Mouse (Mus musculus) embryonic facial prominence, embryonic 12.5 days (tissue): Measurements from ENCODE around the gene Gstp3. TPM values are rescaled to one million over a fixed set of nuclear protein-coding genes. Genes with fewer than 3 reads are reported as not detected.
"Not testable (repeated sequence)": the region's sequence is repeated elsewhere in the genome, so short reads cannot be mapped to it uniquely, and the experiment has no call there.

ENCODE experiments used
- ATAC-seq: fragments of 200-750 bp; cut with Nextera tagmentation; 2 replicates; pipeline ENCODE4 v1.8.0; 2017; ENCODE audit not compliant: insufficient number of reproducible peaks, insufficient read depth, low FRiP score, low TSS enrichment
- H3K27ac ChIP-seq: fragments of 300-500 bp; sonication (generic); 2 replicates; pipeline ENCODE4 v1.5.1; 2016; ENCODE audit warnings: mild to moderate bottlenecking
- H3K27me3 ChIP-seq: fragments of 300-500 bp; sonication (generic); 2 replicates; pipeline ENCODE4 v1.6.1; 2016; ENCODE audit warnings: mild to moderate bottlenecking, moderate library complexity
- H3K36me3 ChIP-seq: fragments of 300-500 bp; sonication (generic); 2 replicates; pipeline ENCODE4 v1.6.1; 2016; ENCODE audit warnings: mild to moderate bottlenecking
- H3K4me1 ChIP-seq: fragments of 300-500 bp; sonication (generic); 2 replicates; pipeline ENCODE4 v1.6.1; 2016
- H3K4me2 ChIP-seq: fragments of 300-500 bp; sonication (generic); replicated peaks from 2 replicates; pipeline ENCODE4 v1.6.1; 2016; ENCODE audit warnings: mild to moderate bottlenecking, moderate library complexity
- H3K4me3 ChIP-seq: fragments of 300-500 bp; sonication (generic); 2 replicates; pipeline ENCODE4 v1.5.1; 2016; ENCODE audit warnings: mild to moderate bottlenecking
- H3K9ac ChIP-seq: fragments of 300-500 bp; sonication (generic); 2 replicates; pipeline ENCODE4 v1.6.1; 2016; ENCODE audit warnings: mild to moderate bottlenecking, moderate library complexity
- H3K9me3 ChIP-seq: fragments of 300-500 bp; sonication (generic); 2 replicates; pipeline ENCODE4 v1.6.1; 2016; ENCODE audit warnings: mild to moderate bottlenecking, moderate library complexity
- WGBS: fragments of 180-500 bp; shearing (Covaris S2); methylation state at CpG from one replicate; pipeline ENCODE4 v1.1.7; 2016; 5-methylcytosine and 5-hydroxymethylcytosine counted together
- polyA plus RNA-seq: library from polyadenylated mRNA; unstranded; fragments of >200 nt; fragmentation: Nextera tagmentation; extraction: Ambion mirVana; gene quantifications from 2 replicates; pipeline ENCODE4 v1.2.1, GENCODE M21; 2016

Gene Gstp3
- polyA plus RNA-seq, 1 experiment from 2014 or later = not detected

GRCm38 (mm10) chr19:4046866-4047254 is 12.5 kb downstream of the Gstp3 start:
- Histone ChIP-seq H3K9ac (no peak overlapping the region), H3K4me1 (0 out of 2 replicates have a peak, but pooled peaks cover 2% of the 10 kb centered on the region), H3K9me3 (0 out of 2 replicates have a peak, but pooled peaks cover 3% of the 10 kb centered on the region), H3K4me3 (no peak overlapping the region), H3K27ac (no peak overlapping the region), H3K4me2 (no peak overlapping the region), H3K27me3 (no peaks in the 10 kb centered on the region), H3K36me3 (no peaks in the 10 kb centered on the region)
- ATAC-seq = no peak
- 82% methylated on average over 8 of the region's 8 CpGs for WGBS

GRCm38 (mm10) chr19:4045966-4046865 is 13.2 kb downstream of the Gstp3 start, which contains the start of gene Gstp2:
Gstp2 (minus strand) TSS chr19:4046023.
- no peak for ATAC-seq
- no peak within 1 kb of the TSS for H3K27ac ChIP-seq
- WGBS = 55% methylated on average over 16 of the region's 16 CpGs
- 0 out of 2 replicates have a peak, but pooled peaks cover 3% of the 10 kb centered on the region for H3K9me3 ChIP-seq
- H3K36me3 ChIP-seq = no peaks in the 10 kb centered on the region
- no peaks in the 10 kb centered on the region for H3K27me3 ChIP-seq
- no peak within 1 kb of the TSS for H3K4me3 ChIP-seq
- 0 out of 2 replicates have a peak, but pooled peaks cover 2% of the 10 kb centered on the region for H3K4me1 ChIP-seq
- no peak within 1 kb of the TSS; the same call in 1 of the 2 replicates for H3K9ac ChIP-seq
- H3K4me2 ChIP-seq = 0 out of 2 replicates have a peak within 1 kb of the TSS, but pooled peaks have one; percentile 19

GRCm38 (mm10) chr19:4044109-4044508 is 15.3 kb downstream of the Gstp3 start:
- not testable (repeated sequence) for H3K4me1 ChIP-seq, H3K9ac ChIP-seq, H3K4me3 ChIP-seq, H3K36me3 ChIP-seq, H3K27me3 ChIP-seq, H3K4me2 ChIP-seq, H3K9me3 ChIP-seq, ATAC-seq, H3K27ac ChIP-seq
- 78% methylated on average over 5 of the region's 5 CpGs for WGBS

DNA sequence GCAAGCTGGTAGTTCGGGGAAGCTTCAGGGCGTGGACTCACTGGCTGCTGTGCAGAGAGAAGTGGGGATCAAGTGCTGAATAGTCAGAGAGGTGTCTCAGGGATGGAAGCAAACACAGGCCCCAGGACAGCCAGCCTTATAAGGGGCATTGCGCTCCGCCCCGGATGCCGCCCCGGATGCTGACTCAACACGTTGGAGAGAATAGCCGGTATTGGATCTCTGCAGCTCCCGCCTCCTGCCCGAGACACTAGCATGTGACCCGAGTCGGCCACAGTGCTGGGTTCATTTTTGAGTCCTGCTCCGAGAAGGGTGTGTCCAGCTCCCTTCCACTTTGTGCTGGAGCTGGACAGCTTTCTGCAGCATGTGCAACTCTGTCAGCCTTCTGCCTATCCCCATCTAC is 17.2 kb downstream of the Gstp3 start:
- Histone ChIP-seq H3K9ac (no peak overlapping the region), H3K27ac (no peak overlapping the region), H3K27me3 (no peaks in the 10 kb centered on the region), H3K36me3 (no peaks in the 10 kb centered on the region), H3K4me3 (no peak overlapping the region), H3K9me3 (no peaks in the 10 kb centered on the region), H3K4me2 (no peak overlapping the region), H3K4me1 (0 out of 2 replicates have a peak, but pooled peaks cover 2% of the 10 kb centered on the region)
- ATAC-seq = no peak
- 79% methylated on average over 14 of the region's 14 CpGs for WGBS

DNA sequence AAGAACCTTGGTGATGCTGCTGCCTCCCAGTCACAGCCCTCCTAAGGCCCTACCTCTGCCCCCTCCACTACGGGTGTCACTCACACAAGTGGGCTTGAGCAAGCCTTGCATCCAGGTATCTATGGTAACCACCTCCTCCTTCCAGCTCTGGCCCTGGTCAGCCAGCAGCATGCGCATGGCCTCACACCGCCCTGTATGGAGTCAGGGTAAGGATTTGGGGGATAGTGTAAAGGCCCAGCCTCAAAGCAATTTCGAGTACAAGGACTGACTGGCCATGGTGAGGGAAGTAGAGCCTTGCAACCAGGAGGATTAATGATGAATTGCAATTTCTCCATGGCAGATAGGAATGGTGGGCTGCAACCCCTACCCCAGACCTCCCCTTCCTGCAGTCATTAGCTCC is 17.9 kb downstream of the Gstp3 start:
- WGBS = 83% methylated on average over 3 of the region's 4 CpGs
- not testable (repeated sequence) for H3K9me3 ChIP-seq, ATAC-seq

GRCm38 (mm10) chr19:4040941-4041340 is 18.4 kb downstream of the Gstp3 start:
- H3K4me3 ChIP-seq, H3K4me2 ChIP-seq, H3K9ac ChIP-seq, H3K27ac ChIP-seq, H3K9me3 ChIP-seq, H3K27me3 ChIP-seq, H3K4me1 ChIP-seq, ATAC-seq, H3K36me3 ChIP-seq: not testable (repeated sequence)
- 81% methylated on average over 5 of the region's 5 CpGs for WGBS

More for the DNA sequence above, 17.9 kb downstream of the Gstp3 start:
- not testable (repeated sequence) for H3K36me3 ChIP-seq, H3K27ac ChIP-seq, H3K27me3 ChIP-seq, H3K4me1 ChIP-seq, H3K9ac ChIP-seq, H3K4me3 ChIP-seq, H3K4me2 ChIP-seq

DNA sequence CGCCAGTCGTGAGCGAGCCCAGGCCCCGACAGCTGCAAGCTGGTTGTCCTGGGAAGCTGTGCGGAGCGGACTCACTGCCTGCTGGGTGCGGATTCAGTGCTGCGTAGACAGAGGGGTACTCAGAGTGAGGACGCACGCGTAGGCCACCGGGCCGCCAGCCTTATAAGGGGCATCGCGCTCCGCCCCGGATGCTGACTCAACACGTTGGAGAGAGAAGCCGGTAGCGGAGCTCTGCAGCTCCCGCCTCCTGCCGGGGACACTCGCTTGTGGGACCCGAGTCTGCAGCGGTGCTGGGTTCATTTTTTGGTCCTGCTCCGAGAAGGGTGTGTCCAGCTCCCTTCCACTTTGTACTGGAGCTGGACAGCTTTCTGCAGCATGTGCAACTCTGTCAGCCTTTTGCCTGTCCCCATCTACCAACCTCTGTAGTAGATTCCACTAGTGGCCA is 21.6 kb downstream of the Gstp3 start, which contains the start of gene Gstp1:
Gene Gstp1, minus strand, starts transcription at position 198 of the 445 bp plus-strand sequence.
- H3K9ac ChIP-seq = peak within 1 kb of the TSS; percentile 84
- ATAC-seq = peak; percentile 80
- peak within 1 kb of the TSS; percentile 83 for H3K27ac ChIP-seq
- WGBS = under 1% methylated on average over 26 of the region's 26 CpGs
- peaks cover 7% of the 10 kb centered on the region; the same call in 1 of the 2 replicates for H3K36me3 ChIP-seq
- H3K4me3 ChIP-seq = peak within 1 kb of the TSS; percentile 61
- H3K27me3 ChIP-seq = no peaks in the 10 kb centered on the region
- 0 out of 2 replicates have a peak, but pooled peaks cover 5% of the 10 kb centered on the region for H3K4me1 ChIP-seq
- no peaks in the 10 kb centered on the region for H3K9me3 ChIP-seq
- H3K4me2 ChIP-seq = peak within 1 kb of the TSS; percentile 71

- 0 out of 2 replicates have a peak, but pooled peaks have one; percentile 23 for ATAC-seq
- WGBS = 25% methylated on average over 8 of the region's 8 CpGs
- H3K27ac ChIP-seq = peak overlapping the region; percentile 83
These were observed 22.1 kb downstream of the Gstp3 start for GRCm38 (mm10) chr19:4037154-4037787.

DNA sequence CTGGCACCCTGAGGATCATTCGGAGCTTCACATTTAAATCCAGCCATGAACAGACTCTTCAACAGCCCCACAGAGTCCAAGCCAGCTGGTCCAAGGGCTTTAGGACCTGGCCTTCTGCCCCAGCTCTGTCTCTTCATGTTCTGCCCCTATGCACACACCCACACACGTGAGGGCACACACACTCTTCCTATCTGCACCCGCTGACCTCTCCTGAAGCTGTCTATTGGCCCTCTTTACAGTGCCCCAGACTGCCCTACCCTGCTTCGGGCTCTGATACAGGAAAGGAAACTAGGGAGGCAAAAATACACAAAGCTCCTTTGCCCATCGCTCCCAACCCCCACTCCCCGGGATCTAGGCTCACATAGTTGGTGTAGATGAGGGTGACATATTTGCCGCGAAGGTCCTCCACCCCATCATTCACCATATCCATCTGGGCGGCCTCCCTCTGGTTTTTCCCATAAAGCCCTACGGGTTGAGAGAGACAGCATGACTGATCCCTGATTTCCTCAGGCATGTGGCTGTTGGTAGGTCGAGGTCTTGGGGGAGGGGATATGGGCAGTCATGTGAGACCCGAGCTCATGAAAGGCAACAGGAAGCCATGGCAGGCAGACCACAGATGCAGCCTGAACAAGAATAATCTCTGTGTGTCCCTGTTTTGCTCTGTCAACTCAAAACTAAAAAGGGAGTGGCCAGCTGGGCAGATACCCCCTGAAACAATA is 22.9 kb downstream of the Gstp3 start:
- Histone ChIP-seq H3K36me3 (peaks cover 7% of the 10 kb centered on the region; the same call in 1 of the 2 replicates), H3K9ac (no peak overlapping the region), H3K4me2 (peak overlapping the region; percentile 25; the same call in 1 of the 2 replicates), H3K4me3 (no peak overlapping the region), H3K9me3 (no peaks in the 10 kb centered on the region), H3K27ac (no peak overlapping the region), H3K4me1 (0 out of 2 replicates have a peak, but pooled peaks cover 5% of the 10 kb centered on the region), H3K27me3 (no peaks in the 10 kb centered on the region)
- ATAC-seq = no peak
- WGBS = 75% methylated on average over 12 of the region's 12 CpGs

More at GRCm38 (mm10) chr19:4037154-4037787, 22.1 kb downstream of the Gstp3 start:
- H3K9ac ChIP-seq = peak overlapping the region; percentile 84
- not testable (repeated sequence) for H3K9me3 ChIP-seq, H3K36me3 ChIP-seq, H3K4me1 ChIP-seq, H3K27me3 ChIP-seq
- peak overlapping the region; percentile 61 for H3K4me3 ChIP-seq
- H3K4me2 ChIP-seq = peak overlapping the region; percentile 71

DNA sequence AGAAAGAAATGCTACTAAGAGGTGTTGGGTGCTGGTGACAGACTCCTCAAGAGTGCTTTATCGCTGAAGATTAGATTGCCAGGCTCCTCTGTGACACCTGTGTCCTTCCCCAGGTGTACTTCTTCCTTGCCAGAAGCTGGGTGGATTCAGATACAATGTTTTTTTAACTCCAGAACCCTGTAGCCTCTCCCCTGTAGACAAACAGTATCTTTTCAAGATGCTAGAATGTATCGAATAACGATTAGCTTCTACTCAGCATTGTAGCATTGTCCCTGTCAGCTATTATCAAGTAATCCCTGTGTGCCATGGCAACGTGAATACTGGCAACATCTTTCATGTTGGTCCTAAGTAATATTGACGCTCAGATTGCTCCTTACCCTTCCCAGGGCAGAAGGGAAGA is 25.6 kb downstream of the Gstp3 start:
- no peaks in the 10 kb centered on the region for H3K9me3 ChIP-seq
- ATAC-seq = no peak
- no peak overlapping the region for H3K27ac ChIP-seq
- WGBS = 65% methylated on average over 5 of the region's 5 CpGs
- no peak overlapping the region for H3K9ac ChIP-seq
- H3K36me3 ChIP-seq = peaks cover 7% of the 10 kb centered on the region; the same call in 1 of the 2 replicates
- H3K27me3 ChIP-seq = no peaks in the 10 kb centered on the region
- no peak overlapping the region for H3K4me3 ChIP-seq
- H3K4me2 ChIP-seq = no peak overlapping the region
- 0 out of 2 replicates have a peak, but pooled peaks cover 5% of the 10 kb centered on the region for H3K4me1 ChIP-seq

- no peaks in the 10 kb centered on the region for H3K27me3 ChIP-seq
- 81% methylated on average over 3 of the region's 3 CpGs for WGBS
- ATAC-seq = no peak
- H3K9ac ChIP-seq = no peak overlapping the region
- H3K27ac ChIP-seq = no peak overlapping the region
- H3K4me1 ChIP-seq = 0 out of 2 replicates have a peak, but pooled peaks cover 5% of the 10 kb centered on the region
- no peak overlapping the region for H3K4me2 ChIP-seq
- H3K9me3 ChIP-seq = no peaks in the 10 kb centered on the region
- H3K4me3 ChIP-seq = no peak overlapping the region
- H3K36me3 ChIP-seq = peaks cover 7% of the 10 kb centered on the region; the same call in 1 of the 2 replicates
These were observed 26.1 kb downstream of the Gstp3 start for GRCm38 (mm10) chr19:4033298-4033697.
